Mouse (Mus musculus): ENCODE data around the gene AC140267.1. TPM values are rescaled to one million over a fixed set of nuclear protein-coding genes. Genes with fewer than 3 reads are reported as not detected.

AC140267.1 gene
- 10 to 100 TPM in 1 of 2 experiments, not detected in 1; 17.9 TPM for total RNA-seq (2023)

GRCm38 (mm10) chr15:80235535-80235934 lies at the start of gene AC140267.1:
TSS of gene AC140267.1 (plus strand) at chr15:80235835.

GRCm38 (mm10) chr15:80233733-80234509 lies 1.7 kb upstream of the AC140267.1 start, which contains the start of gene Mief1:
TSS of gene Mief1 (plus strand) at chr15:80234018.

GRCm38 (mm10) chr15:80254847-80255645 lies 19.4 kb downstream of the AC140267.1 start, which contains the start of gene Atf4:
TSS of gene Atf4 (plus strand) at chr15:80255184.

GRCm38 (mm10) chr15:80263610-80264575 lies 28.3 kb downstream of the AC140267.1 start, which contains the start of gene Rps19bp1:
TSS of gene Rps19bp1 (minus strand) at chr15:80264315.

Other genes starting within 250 kb of the AC140267.1 start
- 10 to 100 TPM; 55.6 to 68.4 TPM for gene Pdgfb, start 220.9 kb upstream of the AC140267.1 start, total RNA-seq (2023)
- gene Syngr1, start 144.5 kb upstream of the AC140267.1 start, total RNA-seq (2023) = not detected
- gene Rpl3, start 144.0 kb upstream of the AC140267.1 start, total RNA-seq (2023) = 100 to 1,000 TPM; 625 to 720 TPM
- gene Tab1, start 102.7 kb upstream of the AC140267.1 start, total RNA-seq (2023) = 10 to 100 TPM; 17.3 to 19.0 TPM
- under 1 TPM in 1 of 2 experiments, not detected in 1; 0.10 TPM for gene Mgat3, start 62.1 kb upstream of the AC140267.1 start, total RNA-seq (2023)
- 10 to 100 TPM; 35.5 to 40.5 TPM for gene Mief1, start 1.8 kb upstream of the AC140267.1 start, total RNA-seq (2023)
- 100 to 1,000 TPM; 428 to 441 TPM for gene Atf4, start 19.3 kb downstream of the AC140267.1 start, total RNA-seq (2023)
- gene Rps19bp1, start 28.5 kb downstream of the AC140267.1 start, total RNA-seq (2023) = 10 to 100 TPM; 17.5 to 20.5 TPM
- under 1 TPM; 0.06 to 0.21 TPM for gene Cacna1i, start 51.4 kb downstream of the AC140267.1 start, total RNA-seq (2023)

Data from monocyte, adult 59 days (primary cell).